Mouse (Mus musculus) natural killer cell, adult 2 months (primary cell): ENCODE measurements at regions not wholly inside any gene's neighbourhood (a gene's known extent, or its start where the extent isn't known, plus 50 kb on each side); places are given as distances from the start of the nearest gene placed in this dataset.

Source experiments
- DNase-seq, 2 experiments: peaks; one replicate each; pipeline ENCODE4 v3.0.0; 2022; ENCODE audit warnings: low spot score in 2 of 2

DNA sequence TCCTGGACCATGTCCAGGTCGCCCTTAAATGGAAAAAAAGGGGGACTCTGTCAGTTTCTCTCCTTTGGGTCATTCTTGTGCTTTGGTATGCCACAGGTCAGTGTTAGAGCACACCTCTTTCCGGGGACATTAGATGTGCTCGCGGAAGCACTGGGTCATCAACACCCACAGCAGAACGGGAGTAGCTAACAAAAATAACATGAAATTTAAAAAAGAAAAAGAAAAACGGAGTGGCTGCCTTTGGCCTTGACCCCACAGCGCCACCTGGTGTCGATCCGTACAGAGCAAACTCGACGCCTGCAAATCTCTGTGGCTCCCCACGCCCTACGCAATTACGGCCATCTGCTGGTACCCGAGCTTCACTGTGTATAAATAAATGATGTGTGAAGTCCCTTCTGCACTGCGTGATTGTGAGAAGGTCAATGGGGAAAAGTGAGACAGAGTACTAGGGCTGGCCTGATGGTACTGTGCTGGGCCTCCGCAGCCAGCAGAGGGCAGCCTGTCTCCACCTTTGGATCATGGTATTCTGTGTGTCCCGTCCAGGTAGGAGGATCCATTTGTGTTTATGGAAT is 99.0 kb upstream of the Slc7a12 start:
- peak in 1 of 2 experiments; percentile 32 for DNase-seq

GRCm38 (mm10) chr3:14390656-14391055 is 89.8 kb upstream of the Slc7a12 start:
- DNase-seq: no peak

DNA sequence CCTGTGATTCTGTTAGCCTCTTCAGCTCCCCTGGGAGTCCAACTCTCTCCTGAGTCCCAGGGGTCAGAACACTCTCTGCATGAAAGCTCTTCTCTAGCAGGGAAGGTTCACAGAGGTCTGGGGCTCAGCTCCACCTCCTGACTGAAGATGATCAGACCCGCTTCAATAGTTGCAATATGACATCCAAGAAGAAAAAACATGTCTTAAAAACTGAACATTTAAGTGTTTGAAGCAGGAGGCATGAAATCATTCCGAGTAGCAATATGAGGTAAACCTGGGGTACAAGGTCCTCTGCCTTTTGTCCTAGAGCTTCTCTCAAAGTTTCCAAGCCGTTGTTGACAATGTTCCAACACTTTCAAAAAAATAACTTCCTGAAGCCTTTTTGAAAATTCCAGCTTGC is 81.8 kb upstream of the Slc7a12 start:
- DNase-seq: no peak

DNA sequence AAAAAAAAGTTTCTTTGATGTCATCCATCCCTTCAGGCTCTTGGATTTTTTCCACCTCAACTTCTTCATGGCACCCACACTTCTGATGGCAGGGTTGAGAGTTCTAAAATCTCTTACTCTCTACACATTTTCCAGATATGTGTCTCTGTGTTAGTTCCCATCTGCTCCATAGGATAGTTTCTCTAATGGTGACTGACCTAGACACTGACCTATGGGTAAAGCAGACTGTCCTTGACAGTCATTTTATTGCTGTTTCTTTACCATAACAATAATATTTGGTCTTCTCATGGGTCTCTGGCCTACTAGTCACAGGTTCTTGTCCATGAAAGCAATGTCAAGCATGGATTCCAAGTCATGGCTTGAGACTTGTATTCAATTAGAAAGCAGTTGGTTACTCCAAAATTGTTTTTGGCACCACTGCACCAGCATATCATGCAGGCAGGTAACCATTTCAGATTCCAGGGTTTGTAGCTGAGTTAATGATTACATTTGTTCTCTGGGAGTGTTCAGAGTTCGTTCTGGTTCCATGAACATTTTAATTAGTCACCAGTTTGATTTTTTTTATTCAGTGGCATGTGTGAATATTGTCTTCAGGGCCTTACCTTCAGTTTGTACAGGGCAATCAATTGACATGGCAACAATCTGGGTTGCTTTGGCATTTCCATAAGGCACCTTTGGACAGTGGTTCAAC is 71.9 kb upstream of the Slc7a12 start:
- no peak for DNase-seq
